Mouse (Mus musculus): ENCODE measurements around the gene Eml5.

Gene Eml5

GRCm38 (mm10) chr12:98833901-98834300, 67.4 kb downstream of the Eml5 start:
- DNase-seq (ENCODE audit: low spot score), result no peak

- DNase-seq (ENCODE audit: low spot score), result no peak
These were observed 68.2 kb downstream of the Eml5 start for GRCm38 (mm10) chr12:98832929-98833598.

GRCm38 (mm10) chr12:98831122-98831521, 70.2 kb downstream of the Eml5 start:
- DNase-seq (ENCODE audit: low spot score), result no peak

- DNase-seq (ENCODE audit: low spot score), result no peak
These were observed 80.5 kb downstream of the Eml5 start for GRCm38 (mm10) chr12:98820781-98821180.

GRCm38 (mm10) chr12:98804078-98804748, 97.1 kb downstream of the Eml5 start:
- DNase-seq (ENCODE audit: low spot score), result no peak

DNA sequence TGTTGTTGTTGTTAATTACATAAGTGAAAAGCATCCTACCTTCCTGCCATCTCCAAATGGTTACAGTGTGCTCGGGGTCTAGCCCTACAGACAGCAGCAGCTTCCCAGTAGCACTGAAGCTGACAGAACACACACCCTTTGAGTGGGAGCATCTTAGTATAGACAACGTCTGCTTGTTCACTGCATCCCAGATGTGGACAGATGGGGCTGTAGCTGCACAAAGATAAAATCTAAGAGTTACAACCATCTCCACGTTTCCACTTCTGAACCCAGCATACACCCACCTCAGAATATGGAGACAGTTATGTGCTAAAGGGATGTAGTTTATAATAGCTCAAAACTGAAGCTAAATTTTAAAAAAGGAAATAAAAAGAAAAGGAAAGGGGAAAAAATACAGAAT, 99.0 kb downstream of the Eml5 start:
- no peak for DNase-seq (ENCODE audit: low spot score)

- DNase-seq (ENCODE audit: low spot score), result no peak
These were observed 101.0 kb downstream of the Eml5 start for GRCm38 (mm10) chr12:98800334-98800733.

DNA sequence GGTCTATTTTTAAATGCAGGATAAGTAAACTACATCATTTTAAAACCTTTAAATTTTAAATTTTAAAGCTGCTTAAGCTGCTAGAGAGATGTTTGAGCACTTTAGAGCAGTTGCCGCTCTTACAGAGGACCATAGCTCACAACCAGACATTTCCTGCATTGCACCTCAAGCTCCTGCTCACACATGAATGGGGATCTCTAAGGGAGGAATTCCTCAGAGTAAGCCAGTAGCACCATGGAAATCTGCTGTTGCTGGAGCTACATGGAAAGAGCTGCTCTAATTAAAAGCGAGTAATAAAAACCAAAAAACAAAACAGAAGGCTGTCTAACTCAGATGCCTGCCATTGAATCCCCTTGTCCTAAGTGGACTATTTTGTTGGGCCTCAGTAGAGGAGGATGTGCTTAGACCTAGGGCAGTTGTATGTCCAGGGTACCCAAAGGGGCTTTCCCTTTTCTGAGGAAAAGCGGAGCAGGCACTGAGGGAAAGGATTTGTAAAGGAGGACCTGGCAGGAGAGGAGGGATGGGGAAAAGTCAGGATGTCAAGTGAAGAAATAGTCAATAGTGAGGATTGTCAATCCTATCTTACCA, 105.5 kb downstream of the Eml5 start:
- no peak for DNase-seq (ENCODE audit: low spot score)

GRCm38 (mm10) chr12:98784251-98784650, 117.0 kb downstream of the Eml5 start:
- no peak for DNase-seq (ENCODE audit: low spot score)

GRCm38 (mm10) chr12:98779148-98779547, 122.1 kb downstream of the Eml5 start:
- DNase-seq (ENCODE audit: low spot score), result no peak

GRCm38 (mm10) chr12:98777509-98777908, 123.8 kb downstream of the Eml5 start:
- no peak for DNase-seq (ENCODE audit: low spot score)

- DNase-seq (ENCODE audit: low spot score), result no peak
These were observed 135.0 kb downstream of the Eml5 start for GRCm38 (mm10) chr12:98766241-98766640.

- no peak for DNase-seq (ENCODE audit: low spot score)
These were observed 141.6 kb downstream of the Eml5 start for GRCm38 (mm10) chr12:98759700-98760099.

DNA sequence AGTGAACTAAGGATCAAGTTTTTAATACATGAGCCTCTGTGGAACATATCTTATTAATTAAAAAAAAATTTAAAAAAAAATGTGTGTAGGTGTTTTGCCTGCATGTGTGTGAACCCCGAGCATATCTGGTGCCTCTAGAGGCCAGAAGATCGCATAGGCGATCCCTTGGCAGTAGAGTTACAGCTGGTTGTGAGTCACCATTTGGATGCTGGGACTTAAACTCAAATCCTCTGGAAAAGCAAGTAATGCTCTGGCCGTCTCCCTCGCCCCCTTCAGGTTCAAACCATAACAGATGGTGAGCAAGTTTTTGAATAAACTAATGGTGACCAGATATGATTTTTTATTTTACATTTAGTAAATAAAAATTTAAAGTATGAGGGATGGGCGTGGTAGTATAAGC, 143.6 kb downstream of the Eml5 start:
- no peak for DNase-seq (ENCODE audit: low spot score)

DNA sequence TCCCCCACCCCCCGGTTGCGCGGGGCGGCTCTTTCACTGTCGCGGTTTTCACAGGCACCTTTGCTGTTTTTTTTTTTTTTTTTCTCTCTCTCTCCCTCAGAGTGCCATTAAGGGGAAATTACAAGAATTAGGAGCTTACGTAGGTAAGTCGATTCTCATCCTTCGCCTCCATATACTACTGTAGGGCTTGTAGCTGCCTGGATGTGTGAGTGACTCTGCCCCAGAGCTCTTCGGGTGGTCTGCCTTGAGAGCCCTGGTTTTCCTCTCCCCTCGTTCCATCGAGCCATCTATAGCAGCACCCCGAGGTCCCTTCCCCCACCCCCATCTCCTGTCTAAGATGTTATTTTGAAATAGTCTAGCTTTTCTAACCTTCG, 153.9 kb downstream of the Eml5 start:
- DNase-seq (ENCODE audit: low spot score), result no peak

DNA sequence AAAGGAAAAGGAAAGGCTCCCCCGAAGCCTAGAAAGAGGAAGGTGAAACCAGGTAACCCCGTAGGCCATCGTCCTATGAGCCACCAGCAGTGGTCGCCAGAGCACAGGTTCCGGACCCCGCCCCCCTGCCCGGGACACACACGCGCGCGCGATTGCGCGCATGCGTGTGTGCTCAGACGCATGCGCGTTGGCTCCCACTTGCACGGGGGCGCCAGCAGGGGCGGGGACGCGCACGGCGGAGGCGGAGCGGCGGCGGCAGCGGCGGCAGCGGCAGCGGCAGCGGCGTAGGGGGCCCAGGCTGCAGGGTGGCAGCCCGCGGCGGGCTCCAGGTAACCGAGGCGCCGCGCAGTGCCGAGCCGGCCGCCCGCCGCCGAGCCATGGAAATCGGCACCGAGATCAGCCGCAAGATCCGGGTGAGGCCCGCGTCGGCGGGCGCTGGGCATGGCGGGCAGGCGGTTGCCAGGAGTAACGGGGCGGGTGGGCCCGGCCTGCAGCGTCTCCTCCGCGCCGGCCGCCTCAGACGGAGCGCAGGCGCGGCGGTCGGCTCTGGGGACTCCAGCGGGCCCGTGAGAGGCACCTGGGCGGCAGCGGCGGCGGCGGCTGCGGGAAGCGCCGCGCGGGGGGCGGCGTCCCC, 154.4 kb downstream of the Eml5 start, which contains the start of gene Zc3h14:
TSS of gene Zc3h14 (plus strand) at position 219 of the 634 bp plus-strand sequence.
- DNase-seq (ENCODE audit: low spot score), result peak; percentile 94

- peak; percentile 50 for DNase-seq (ENCODE audit: low spot score)
These were observed 155.2 kb downstream of the Eml5 start for GRCm38 (mm10) chr12:98746131-98746530.

DNA sequence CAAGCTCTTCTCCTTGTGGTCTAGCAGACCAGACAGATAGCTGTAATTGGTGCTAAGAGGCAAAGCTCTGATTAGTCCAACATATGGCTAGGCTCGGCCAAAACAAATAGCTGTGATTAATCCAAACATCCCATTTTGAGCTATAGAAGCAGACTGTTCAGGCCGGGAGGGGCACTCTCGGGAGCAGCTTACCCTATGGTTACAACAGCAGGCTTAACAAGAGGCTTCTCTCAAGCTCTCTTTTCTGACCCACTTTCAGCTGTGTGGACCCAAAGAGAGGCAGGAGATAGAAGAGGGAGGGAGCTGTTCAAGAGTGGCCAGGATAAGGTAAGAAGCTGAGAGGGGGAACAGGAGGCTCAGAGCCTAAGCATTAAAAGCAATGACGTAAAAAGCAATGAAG, 155.7 kb downstream of the Eml5 start:
- DNase-seq (ENCODE audit: low spot score), result no peak

- no peak for DNase-seq (ENCODE audit: low spot score)
These were observed 160.2 kb downstream of the Eml5 start for GRCm38 (mm10) chr12:98741011-98741501.

- DNase-seq (ENCODE audit: low spot score), result no peak
These were observed 163.4 kb downstream of the Eml5 start for GRCm38 (mm10) chr12:98737801-98738350.

DNA sequence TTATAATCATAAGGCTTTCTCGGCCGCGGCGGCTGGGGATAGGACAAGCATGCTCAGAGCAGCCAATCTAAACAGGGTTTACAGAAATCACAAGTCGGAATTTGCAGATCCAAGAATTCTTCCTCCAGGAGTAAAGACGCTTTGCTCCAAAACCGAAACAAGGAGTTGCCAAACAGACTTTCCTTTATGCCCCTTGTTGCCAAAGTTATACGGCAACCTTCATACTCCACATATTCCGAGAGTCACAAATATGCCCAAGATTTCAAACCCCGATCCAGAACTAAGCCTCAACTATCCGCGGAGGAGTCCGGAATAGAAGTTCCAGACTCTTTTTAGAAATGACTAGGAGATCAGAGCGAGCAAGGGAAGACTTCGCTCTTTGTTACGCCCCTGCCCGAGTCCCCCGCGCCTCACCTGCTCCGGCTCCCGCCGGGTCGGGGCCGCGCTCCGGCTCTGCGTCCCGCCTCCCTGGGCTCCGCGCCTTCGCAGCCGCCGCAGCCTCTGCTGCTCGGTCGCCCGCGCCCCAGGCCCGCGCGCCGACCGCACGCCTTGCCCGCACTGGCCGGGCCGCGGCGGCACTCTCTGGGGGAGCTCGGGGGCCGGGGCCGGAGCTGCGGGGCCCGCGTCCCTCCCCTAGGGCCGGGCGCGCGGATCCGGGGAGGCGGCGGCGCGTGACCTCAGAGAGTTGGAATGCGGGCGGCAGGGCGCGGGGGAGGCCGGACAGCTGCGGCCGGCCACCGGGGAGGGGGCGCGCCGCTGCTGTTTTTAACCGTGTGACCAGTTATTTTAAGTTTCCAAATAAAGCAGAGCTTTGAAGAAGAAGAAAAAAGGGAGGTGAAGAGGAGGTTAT, 164.1 kb downstream of the Eml5 start, which contains the start of gene Ptpn21:
TSS of gene Ptpn21 (minus strand) at position 455 of the 850 bp plus-strand sequence.
- peak; percentile 77 for DNase-seq (ENCODE audit: low spot score)

Data from ovary, postnatal 36 days (tissue).